Mouse (Mus musculus): Measurements from ENCODE around the gene Crocc2. TPM values are rescaled to one million over a fixed set of nuclear protein-coding genes. Genes with fewer than 3 reads are reported as not detected.

Crocc2 gene
- polyA plus RNA-seq, 1 experiment from 2014 or later: 0.35 TPM

DNA sequence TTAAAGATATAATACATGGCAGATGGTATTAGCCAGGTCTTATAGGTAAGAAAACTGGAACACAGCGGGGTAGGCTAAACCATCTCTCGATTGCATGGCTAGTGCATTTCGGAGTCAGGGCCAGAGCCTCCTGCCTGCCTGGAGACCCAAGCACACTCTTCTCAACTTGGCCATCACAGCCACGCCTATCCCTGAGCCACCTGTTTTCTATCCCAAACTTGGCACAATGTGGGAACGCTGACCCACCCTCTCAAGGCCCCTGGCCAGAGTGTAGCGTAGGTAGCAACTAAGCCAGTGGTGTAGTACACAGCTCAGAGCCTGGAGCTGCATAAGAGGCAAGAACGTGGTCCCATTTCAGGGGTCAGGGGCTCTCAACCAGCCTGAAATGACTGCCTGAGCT lies 87.2 kb downstream of the Crocc2 start:
- H3K36me3 ChIP-seq: no peaks in the 10 kb centered on the region
- 97% methylated on average over 7 of the region's 7 CpGs for WGBS
- no peaks in the 10 kb centered on the region for H3K4me1 ChIP-seq (replicated peaks)
- no peak for ATAC-seq (ENCODE audit: low FRiP score, low read depth)
- no peak overlapping the region for H3K4me3 ChIP-seq
- H3K9me3 ChIP-seq: no peaks in the 10 kb centered on the region
- H3K27me3 ChIP-seq: no peaks in the 10 kb centered on the region
- H3K9ac ChIP-seq: no peak overlapping the region
- no peak overlapping the region for H3K4me2 ChIP-seq
- no peak overlapping the region for H3K27ac ChIP-seq (replicated peaks)

- Histone ChIP-seq H3K27me3 (no peaks in the 10 kb centered on the region), H3K9ac (no peak overlapping the region), H3K4me1 (replicated peaks) (no peaks in the 10 kb centered on the region), H3K4me2 (no peak overlapping the region), H3K4me3 (no peak overlapping the region), H3K36me3 (no peaks in the 10 kb centered on the region), H3K27ac (replicated peaks) (no peak overlapping the region), H3K9me3 (no peaks in the 10 kb centered on the region)
- ATAC-seq (ENCODE audit: low FRiP score, low read depth): no peak
- 82% methylated on average over 1 of the region's 1 CpGs for WGBS
Measured at GRCm38 (mm10) chr1:93257560-93257959, 89.0 kb downstream of the Crocc2 start.

- no peak overlapping the region for H3K4me3 ChIP-seq
- H3K27ac ChIP-seq (replicated peaks): no peak overlapping the region
- ATAC-seq (ENCODE audit: low FRiP score, low read depth): no peak
- H3K9me3 ChIP-seq: no peaks in the 10 kb centered on the region
- no peak overlapping the region for H3K4me2 ChIP-seq
- 51% methylated on average over 3 of the region's 3 CpGs for WGBS
- H3K4me1 ChIP-seq (replicated peaks): no peaks in the 10 kb centered on the region
- H3K36me3 ChIP-seq: no peaks in the 10 kb centered on the region
- no peak overlapping the region for H3K9ac ChIP-seq
- H3K27me3 ChIP-seq: no peaks in the 10 kb centered on the region
Measured at GRCm38 (mm10) chr1:93267207-93267606, 98.7 kb downstream of the Crocc2 start.

DNA sequence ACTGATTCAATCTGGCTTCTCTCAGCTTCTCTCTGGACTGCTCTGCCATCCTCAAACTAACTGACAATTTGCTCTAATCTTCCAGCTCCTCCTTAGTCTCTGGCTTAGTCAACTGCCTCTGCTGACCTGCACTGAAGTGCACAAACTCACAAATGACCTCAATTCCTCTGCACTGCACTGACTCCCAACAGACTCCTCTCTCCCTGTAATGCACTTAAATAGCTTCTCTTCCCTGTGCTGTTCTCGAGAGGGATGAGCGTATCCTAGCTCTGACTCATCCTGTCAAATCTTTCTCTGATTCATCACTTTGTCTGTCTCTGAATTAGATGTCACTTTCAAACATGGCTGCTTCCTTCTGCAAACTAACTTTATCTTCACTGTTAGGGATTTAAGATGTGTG lies 99.7 kb downstream of the Crocc2 start:
- no peaks in the 10 kb centered on the region for H3K27me3 ChIP-seq
- no peak overlapping the region for H3K4me3 ChIP-seq
- H3K36me3 ChIP-seq: no peaks in the 10 kb centered on the region
- no peaks in the 10 kb centered on the region for H3K9me3 ChIP-seq
- H3K4me2 ChIP-seq: no peak overlapping the region
- no peak overlapping the region for H3K27ac ChIP-seq (replicated peaks)
- 93% methylated on average over 2 of the region's 2 CpGs for WGBS
- no peak overlapping the region for H3K9ac ChIP-seq
- H3K4me1 ChIP-seq (replicated peaks): no peaks in the 10 kb centered on the region; the same call in 1 of the 2 replicates
- ATAC-seq (ENCODE audit: low FRiP score, low read depth): no peak

- H3K27me3 ChIP-seq: no peaks in the 10 kb centered on the region
- H3K4me2 ChIP-seq: no peak overlapping the region
- H3K4me1 ChIP-seq (replicated peaks): no peaks in the 10 kb centered on the region; the same call in 1 of the 2 replicates
- no peak overlapping the region for H3K4me3 ChIP-seq
- no peak for ATAC-seq (ENCODE audit: low FRiP score, low read depth)
- WGBS: 69% methylated on average over 3 of the region's 3 CpGs
- no peaks in the 10 kb centered on the region for H3K9me3 ChIP-seq
- no peak overlapping the region for H3K9ac ChIP-seq
- no peak overlapping the region for H3K27ac ChIP-seq (replicated peaks)
- H3K36me3 ChIP-seq: no peaks in the 10 kb centered on the region
Measured at GRCm38 (mm10) chr1:93270516-93271240, 102.2 kb downstream of the Crocc2 start.

- Histone ChIP-seq H3K4me2 (no peak overlapping the region), H3K27me3 (no peaks in the 10 kb centered on the region), H3K4me1 (replicated peaks) (no peaks in the 10 kb centered on the region; the same call in 1 of the 2 replicates), H3K4me3 (no peak overlapping the region), H3K9me3 (no peaks in the 10 kb centered on the region), H3K27ac (replicated peaks) (no peak overlapping the region), H3K36me3 (no peaks in the 10 kb centered on the region), H3K9ac (no peak overlapping the region)
- ATAC-seq (ENCODE audit: low FRiP score, low read depth): no peak
- WGBS: 82% methylated on average over 5 of the region's 6 CpGs
Measured at GRCm38 (mm10) chr1:93271751-93272150, 103.2 kb downstream of the Crocc2 start.

DNA sequence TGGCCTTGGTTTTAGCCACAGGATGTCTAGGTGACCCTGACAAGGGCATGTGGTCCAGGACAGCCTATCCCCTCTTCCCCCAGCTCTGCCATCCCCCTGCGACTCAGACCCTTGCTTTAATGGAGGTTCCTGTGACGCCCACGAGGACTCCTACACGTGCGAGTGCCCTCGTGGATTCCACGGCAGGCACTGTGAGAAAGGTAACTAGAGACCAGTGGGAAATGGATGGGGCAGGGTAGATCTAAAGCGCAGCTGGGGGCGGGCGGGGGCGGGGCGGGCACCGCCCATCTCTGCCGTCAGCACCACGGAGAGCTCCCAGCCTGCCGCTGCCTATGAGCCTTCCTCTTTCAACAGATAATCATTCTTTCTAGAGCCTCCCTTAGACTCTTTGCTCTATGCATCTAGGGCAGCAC lies 103.9 kb downstream of the Crocc2 start:
- no peaks in the 10 kb centered on the region for H3K9me3 ChIP-seq
- 0 out of 2 replicates have a peak overlapping the region, but pooled peaks have one; percentile 13 for H3K9ac ChIP-seq
- H3K4me1 ChIP-seq (replicated peaks): no peaks in the 10 kb centered on the region; the same call in 1 of the 2 replicates
- peak; percentile 77 for ATAC-seq (ENCODE audit: low FRiP score, low read depth)
- no peaks in the 10 kb centered on the region for H3K27me3 ChIP-seq
- H3K4me3 ChIP-seq: peak overlapping the region; percentile 21; the same call in 1 of the 2 replicates
- 3% methylated on average over 15 of the region's 16 CpGs for WGBS
- H3K4me2 ChIP-seq: peak overlapping the region; percentile 51
- no peaks in the 10 kb centered on the region for H3K36me3 ChIP-seq
- no peak overlapping the region for H3K27ac ChIP-seq (replicated peaks)

- Histone ChIP-seq H3K9me3 (no peaks in the 10 kb centered on the region), H3K4me3 (no peak overlapping the region), H3K4me2 (no peak overlapping the region), H3K27ac (replicated peaks) (no peak overlapping the region), H3K27me3 (no peaks in the 10 kb centered on the region), H3K36me3 (no peaks in the 10 kb centered on the region), H3K9ac (no peak overlapping the region), H3K4me1 (replicated peaks) (no peaks in the 10 kb centered on the region; the same call in 1 of the 2 replicates)
- 82% methylated on average over 6 of the region's 6 CpGs for WGBS
- ATAC-seq (ENCODE audit: low FRiP score, low read depth): no peak
Measured at GRCm38 (mm10) chr1:93275561-93275960, 107.0 kb downstream of the Crocc2 start.

- H3K27ac ChIP-seq (replicated peaks): no peak overlapping the region
- no peaks in the 10 kb centered on the region; the same call in 1 of the 2 replicates for H3K4me1 ChIP-seq (replicated peaks)
- ATAC-seq (ENCODE audit: low FRiP score, low read depth): no peak
- WGBS: 84% methylated on average over 7 of the region's 7 CpGs
- no peaks in the 10 kb centered on the region for H3K27me3 ChIP-seq
- no peaks in the 10 kb centered on the region for H3K9me3 ChIP-seq
- no peak overlapping the region for H3K4me3 ChIP-seq
- H3K36me3 ChIP-seq: no peaks in the 10 kb centered on the region
- no peak overlapping the region for H3K4me2 ChIP-seq
- H3K9ac ChIP-seq: no peak overlapping the region
Measured at GRCm38 (mm10) chr1:93277041-93277440, 108.5 kb downstream of the Crocc2 start.

Small RNA genes lying within 50 kb of the gene (microRNA-seq; reads per million reads assigned to microRNA genes)
- gene Mir6901: not detected

Other genes starting within 250 kb of the Crocc2 start
- 59.2 and 62.3 TPM in 2 replicates for gene Capn10, start 234.3 kb upstream of the Crocc2 start, polyA plus RNA-seq (2015; fragmentation: Nextera tagmentation; extraction: Ambion mirVana)
- 0.54 and 0.79 TPM in 2 replicates for gene Gpr35, start 217.9 kb upstream of the Crocc2 start, polyA plus RNA-seq (2015; fragmentation: Nextera tagmentation; extraction: Ambion mirVana)
- gene Aqp12, start 162.4 kb upstream of the Crocc2 start, polyA plus RNA-seq (2015; fragmentation: Nextera tagmentation; extraction: Ambion mirVana): not detected in 2 replicates
- gene Kif1a, start 66.8 kb upstream of the Crocc2 start, polyA plus RNA-seq (2015; fragmentation: Nextera tagmentation; extraction: Ambion mirVana): 456 and 490 TPM in 2 replicates
- not detected in 2 replicates for gene Agxt, start 33.5 kb upstream of the Crocc2 start, polyA plus RNA-seq (2015; fragmentation: Nextera tagmentation; extraction: Ambion mirVana)
- 0.23 and 0.28 TPM in 2 replicates for gene 2310007B03Rik, start 7.8 kb upstream of the Crocc2 start, polyA plus RNA-seq (2015; fragmentation: Nextera tagmentation; extraction: Ambion mirVana)
- gene Sned1, start 67.1 kb downstream of the Crocc2 start, polyA plus RNA-seq (2015; fragmentation: Nextera tagmentation; extraction: Ambion mirVana): 11.2 and 18.6 TPM in 2 replicates
- 33.6 and 35.4 TPM in 2 replicates for gene Mterf4, start 137.2 kb downstream of the Crocc2 start, polyA plus RNA-seq (2015; fragmentation: Nextera tagmentation; extraction: Ambion mirVana)
- gene Ppp1r7, start 174.1 kb downstream of the Crocc2 start, polyA plus RNA-seq (2015; fragmentation: Nextera tagmentation; extraction: Ambion mirVana): 50.6 and 54.9 TPM in 2 replicates
- gene Pask, start 174.8 kb downstream of the Crocc2 start, polyA plus RNA-seq (2015; fragmentation: Nextera tagmentation; extraction: Ambion mirVana): 6.5 and 7.2 TPM in 2 replicates
- gene Ano7, start 205.2 kb downstream of the Crocc2 start, polyA plus RNA-seq (2015; fragmentation: Nextera tagmentation; extraction: Ambion mirVana): 0.88 and 1.2 TPM in 2 replicates